Mouse (Mus musculus) spleen, adult 18-20 months (tissue): Measurements from ENCODE around the gene Usp19.

ENCODE experiments used
- DNase-seq, 2 experiments: peaks; one replicate each; pipeline ENCODE4 v3.0.0; 2022; ENCODE audit warnings: mixed read lengths in 2 of 2

Usp19 gene

DNA sequence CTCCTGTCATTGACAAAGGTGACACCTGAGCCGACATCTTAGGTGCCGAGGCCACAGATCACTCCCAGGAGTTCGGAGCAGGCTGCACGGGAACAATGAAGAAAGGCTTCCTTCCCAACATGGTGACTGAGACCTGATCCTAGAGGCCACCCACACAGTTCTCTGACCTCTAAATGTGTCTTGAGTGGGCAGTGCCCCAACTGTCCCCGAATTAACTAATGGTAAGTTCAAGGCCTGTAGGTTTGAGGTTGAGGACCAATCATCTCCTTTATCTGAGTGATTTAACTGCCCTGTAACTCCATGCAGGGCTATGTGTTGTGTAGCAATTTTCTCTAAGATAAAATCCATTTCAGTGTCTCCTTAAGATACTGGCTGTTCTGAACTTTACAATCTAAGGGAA lies 21.0 kb upstream of the Usp19 start:
- no peak for DNase-seq

DNA sequence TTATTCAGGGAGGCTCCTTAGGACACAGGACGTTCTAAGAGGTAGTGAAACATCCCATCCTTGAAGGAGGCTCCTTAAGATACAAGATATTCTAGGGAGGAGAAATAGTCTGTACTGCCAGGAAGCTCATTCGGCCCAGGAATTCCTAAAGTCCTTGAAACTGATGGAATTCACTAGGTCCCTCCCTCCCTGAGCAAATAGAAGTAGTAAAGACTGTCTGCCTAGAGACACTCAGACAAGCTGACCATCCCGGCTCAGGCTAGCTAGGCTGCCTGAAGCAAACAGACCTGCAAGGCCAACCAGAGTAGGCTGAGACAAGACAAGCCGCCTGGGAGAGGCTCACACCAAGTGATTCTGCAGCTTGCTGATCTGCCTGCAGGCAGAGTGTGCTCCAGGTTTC lies 20.6 kb upstream of the Usp19 start:
- no peak for DNase-seq

DNA sequence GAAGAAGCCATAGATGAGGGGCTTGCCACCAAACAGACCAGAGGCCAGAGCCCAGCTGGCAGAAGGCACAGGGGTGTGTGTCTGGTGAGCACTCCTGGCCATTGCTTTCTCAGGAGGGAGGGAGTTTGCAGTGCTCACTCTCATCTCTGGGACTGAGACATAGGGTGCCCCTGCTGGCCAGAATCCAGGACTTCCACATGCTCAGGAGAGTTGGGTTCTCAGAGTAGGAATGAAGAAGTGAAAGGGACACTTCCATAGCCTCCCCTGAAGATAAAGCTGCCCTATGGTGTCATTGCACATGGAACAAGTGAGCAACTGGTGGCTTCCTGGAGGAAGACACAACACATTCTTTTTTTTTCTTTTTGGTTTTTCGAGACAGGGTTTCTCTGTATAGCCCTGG lies 15.9 kb upstream of the Usp19 start:
- no peak for DNase-seq

DNA sequence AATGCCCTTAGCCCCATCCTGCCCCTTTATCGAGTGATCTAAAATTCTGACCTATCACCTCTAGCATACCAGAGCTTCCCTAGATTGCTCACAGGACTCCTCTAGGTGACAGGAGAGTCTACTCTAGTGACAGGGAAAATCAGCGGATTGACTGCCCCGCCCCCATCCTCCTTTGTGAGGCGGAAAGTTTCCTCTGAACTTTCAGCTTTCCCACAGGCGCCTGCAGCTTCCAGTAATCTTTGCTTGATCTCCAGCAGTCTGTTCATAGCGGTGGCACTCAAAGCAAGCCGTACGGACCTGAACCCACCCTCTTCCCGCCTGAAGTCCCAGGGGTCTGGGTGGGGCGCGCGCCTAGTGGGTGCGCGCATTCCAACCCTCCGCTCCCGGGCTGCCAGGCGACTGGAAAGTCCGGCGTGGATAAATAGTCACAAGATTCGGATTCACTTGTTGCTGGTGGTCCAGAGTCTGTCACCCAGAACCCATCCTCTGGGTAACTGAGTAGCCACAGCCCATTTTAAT lies 11.7 kb upstream of the Usp19 start:
- DNase-seq = no peak

DNA sequence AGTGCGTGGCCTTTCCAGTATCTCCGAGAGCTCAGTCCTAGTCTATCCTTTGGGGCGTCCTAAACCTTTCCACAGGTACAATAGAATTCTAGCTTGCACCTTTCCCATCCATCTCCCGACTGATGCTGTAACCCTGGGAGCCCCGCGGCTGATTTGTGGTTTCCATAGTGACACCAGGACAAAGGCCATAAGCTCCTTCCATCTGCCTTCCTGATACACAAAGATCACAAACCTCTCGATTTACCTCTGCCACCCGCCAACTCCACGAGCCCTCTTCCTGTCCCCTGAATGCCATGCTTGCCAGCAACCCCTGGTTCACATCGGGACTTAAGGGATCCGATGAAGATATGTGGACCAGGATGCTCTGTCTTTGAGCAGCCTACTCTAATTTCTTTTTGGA lies 11.2 kb upstream of the Usp19 start:
- no peak for DNase-seq

DNA sequence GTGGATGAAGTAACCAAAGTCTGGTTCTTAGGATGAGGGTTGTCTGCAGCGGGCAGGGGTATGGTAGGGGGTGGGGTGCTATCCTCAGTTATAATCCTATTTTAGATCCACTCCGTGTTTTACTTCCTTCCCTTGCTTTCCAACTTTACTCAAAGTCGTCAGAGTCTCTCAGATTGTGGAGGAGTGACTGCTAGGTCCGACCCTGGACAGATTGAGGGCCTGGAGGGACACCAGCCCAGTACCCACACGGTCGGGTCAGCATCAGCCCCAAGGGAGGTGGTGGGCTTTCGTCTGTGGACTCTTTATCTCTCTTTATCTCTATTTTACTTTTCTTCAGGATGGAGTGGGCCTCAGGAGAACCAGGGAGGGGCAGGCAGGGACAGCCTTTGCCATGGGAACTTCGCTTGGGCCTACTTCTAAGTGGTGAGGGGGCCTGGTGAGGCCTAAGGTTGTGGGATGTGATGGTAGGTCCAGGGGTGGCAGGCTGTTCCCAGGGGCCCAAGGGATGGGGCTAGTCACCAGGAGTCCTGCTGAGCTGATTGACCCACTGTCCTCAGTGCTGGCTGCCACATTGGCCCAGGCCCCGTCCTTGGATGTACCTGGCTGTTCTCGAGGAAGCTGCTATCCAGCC lies 10.6 kb upstream of the Usp19 start, which contains the start of gene Lamb2:
TSS of gene Lamb2 (plus strand) at position 16 of the 631 bp plus-strand sequence.
- DNase-seq = no peak

DNA sequence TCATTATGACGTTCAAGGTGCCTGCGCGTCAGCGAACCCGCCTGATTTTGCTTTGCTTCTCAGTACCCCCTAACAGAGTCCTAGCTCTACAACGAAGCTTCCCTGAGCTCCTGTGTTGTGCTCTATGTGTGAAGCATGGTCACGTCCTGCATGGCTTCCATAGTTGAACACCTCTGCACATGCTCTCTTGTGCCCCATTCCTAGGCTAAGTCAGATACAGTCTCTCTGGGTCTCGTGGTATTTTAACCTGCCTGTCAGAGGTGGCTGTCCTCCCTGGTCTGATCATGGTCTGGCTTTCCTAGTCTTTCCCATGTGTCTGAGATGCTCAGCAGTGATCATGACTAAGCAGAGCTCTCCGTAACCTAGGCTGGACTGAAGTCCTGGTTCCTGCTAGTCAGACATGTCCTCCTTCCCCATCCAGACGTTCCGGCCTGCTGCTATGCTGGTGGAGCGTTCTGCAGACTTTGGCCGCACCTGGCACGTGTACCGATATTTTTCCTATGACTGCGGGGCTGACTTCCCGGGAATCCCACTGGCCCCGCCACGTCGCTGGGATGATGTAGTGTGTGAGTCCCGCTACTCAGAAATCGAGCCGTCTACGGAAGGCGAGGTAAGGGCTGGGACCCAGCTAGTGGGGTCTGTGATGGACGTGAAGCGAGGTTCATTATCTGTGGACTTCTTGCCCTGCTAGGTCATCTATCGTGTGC lies 9.4 kb upstream of the Usp19 start:
- no peak for DNase-seq

DNA sequence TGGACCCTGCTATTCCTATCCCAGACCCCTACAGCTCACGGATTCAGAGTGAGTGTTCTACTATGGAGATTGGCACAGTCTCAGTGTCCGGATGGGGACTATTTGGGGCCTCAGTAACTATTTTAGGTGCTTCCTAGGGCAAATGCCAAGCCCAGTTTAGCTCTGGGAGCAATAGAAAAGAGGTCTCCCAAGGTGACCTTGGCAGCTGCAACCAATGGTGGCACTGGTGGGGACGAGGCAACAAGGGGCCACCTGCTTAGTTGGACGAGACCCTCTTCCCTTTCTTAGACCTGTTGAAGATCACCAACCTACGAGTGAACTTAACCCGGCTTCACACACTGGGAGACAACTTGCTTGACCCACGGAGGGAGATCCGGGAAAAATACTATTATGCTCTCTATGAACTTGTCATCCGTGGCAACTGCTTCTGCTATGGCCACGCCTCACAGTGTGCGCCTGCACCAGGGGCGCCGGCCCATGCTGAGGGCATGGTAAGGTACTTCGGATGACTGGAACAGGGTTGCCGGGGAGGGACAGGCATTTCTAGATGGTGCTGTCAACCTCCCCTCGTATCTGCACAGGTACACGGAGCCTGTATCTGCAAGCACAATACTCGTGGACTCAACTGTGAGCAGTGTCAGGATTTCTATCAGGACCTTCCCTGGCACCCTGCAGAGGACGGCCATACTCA lies 8.7 kb upstream of the Usp19 start:
- DNase-seq = no peak

DNA sequence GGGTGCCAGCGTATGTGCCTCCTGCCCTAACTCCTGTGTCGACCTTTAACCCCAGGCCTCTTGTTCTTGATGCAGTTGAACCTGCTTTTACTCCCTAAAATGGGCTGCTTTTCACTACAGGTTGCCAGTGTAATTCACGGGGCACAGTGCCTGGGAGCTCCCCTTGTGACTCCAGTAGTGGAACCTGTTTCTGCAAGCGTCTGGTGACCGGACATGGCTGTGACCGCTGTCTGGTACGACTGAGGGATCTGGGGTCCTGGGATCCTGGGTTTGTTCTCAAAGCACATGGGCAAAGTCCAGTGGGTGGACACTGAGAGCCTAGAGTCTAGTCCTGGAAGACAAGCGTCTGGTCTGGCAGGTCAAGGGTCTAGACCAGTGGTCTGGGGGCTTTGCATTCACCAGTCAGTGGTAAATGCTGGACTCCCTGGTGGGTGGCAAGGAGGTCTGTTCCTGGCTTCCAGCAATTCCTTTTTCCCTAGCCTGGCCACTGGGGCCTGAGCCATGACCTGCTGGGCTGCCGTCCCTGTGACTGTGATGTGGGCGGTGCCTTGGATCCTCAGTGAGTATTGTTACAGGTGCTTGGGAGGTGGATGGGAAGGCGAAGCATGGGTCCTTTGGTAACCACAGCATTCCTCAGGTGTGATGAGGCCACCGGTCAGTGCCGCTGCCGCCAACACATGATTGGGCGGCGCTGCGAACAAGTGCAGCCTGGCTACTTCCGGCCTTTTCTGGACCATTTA lies 7.2 kb upstream of the Usp19 start:
- no peak for DNase-seq

- DNase-seq = no peak
Measured at GRCm38 (mm10) chr9:108484021-108484420, 6.4 kb upstream of the Usp19 start.

DNA sequence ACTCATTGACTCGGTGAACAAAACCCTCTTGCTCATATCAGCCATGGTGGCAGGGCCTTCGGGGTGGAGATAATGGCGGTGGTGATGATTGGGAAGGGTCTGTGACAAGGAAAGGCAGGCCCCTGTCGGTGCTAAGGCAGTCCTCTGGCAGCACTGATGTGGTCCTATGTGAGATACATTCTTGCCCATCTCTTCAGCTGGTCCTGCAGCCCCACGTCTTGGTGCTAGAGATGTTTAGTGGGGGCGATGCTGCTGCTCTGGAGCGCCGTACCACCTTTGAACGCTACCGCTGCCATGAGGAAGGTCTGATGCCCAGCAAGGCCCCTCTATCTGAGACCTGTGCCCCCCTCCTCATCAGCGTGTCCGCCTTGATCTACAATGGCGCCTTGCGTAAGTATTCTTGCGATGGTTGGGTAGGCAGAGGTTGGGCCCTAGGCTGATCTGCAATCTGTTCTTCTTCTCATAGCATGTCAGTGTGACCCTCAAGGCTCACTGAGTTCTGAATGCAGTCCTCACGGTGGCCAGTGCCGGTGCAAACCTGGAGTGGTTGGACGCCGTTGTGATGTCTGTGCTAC lies 5.0 kb upstream of the Usp19 start:
- DNase-seq = no peak

DNA sequence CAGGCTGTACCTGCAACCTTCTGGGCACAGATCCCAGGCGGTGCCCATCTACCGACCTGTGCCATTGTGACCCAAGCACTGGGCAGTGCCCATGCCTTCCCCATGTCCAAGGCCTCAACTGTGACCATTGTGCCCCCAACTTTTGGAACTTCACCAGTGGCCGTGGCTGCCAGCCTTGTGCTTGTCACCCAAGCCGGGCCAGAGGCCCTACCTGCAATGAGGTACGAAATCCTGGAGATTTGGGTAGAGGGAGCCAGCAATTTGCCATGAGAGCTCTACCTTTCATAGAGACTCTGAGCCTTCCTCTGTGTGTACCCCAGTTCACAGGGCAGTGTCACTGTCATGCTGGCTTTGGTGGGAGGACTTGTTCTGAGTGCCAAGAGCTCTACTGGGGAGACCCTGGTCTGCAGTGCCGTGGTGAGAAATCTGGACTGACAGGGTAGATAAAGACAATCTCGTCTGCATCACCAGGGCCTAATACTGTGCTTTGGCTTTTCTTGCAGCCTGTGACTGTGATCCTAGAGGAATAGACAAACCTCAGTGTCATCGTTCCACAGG lies 3.4 kb upstream of the Usp19 start:
- DNase-seq = no peak

DNA sequence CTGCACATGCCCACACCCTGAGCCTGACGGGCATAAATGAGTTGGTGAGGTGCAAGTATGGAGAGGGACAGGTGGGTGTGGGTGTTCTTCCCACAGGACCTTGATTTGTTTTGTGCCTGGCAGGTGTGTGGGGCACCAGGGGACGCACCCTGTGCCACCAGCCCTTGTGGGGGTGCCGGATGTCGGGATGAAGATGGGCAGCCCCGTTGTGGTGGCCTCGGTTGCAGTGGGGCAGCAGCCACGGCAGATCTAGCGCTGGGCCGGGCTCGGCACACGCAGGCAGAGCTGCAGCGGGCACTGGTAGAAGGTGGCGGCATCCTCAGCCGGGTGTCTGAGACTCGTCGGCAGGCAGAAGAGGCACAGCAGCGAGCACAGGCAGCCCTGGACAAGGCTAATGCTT lies 2.0 kb upstream of the Usp19 start:
- DNase-seq = no peak

DNA sequence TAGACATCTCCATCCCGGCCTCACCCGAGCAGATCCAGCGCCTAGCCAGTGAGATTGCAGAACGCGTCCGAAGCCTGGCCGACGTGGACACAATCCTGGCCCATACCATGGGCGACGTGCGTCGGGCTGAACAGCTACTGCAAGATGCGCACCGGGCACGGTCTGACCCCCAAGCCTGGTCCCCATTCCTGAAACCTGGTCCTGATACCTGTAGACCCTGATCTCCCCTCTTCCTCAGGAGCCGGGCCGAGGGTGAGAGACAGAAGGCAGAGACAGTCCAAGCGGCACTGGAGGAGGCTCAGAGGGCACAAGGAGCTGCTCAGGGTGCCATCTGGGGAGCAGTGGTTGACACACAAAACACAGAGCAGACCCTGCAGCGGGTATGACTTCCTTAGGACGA lies 1.2 kb upstream of the Usp19 start:
- DNase-seq = no peak

- DNase-seq = no peak
Measured at GRCm38 (mm10) chr9:108489702-108490558, 472 bp upstream of the Usp19 start.

GRCm38 (mm10) chr9:108491286-108491580 lies 831 bp downstream of the Usp19 start:
- DNase-seq = no peak

DNA sequence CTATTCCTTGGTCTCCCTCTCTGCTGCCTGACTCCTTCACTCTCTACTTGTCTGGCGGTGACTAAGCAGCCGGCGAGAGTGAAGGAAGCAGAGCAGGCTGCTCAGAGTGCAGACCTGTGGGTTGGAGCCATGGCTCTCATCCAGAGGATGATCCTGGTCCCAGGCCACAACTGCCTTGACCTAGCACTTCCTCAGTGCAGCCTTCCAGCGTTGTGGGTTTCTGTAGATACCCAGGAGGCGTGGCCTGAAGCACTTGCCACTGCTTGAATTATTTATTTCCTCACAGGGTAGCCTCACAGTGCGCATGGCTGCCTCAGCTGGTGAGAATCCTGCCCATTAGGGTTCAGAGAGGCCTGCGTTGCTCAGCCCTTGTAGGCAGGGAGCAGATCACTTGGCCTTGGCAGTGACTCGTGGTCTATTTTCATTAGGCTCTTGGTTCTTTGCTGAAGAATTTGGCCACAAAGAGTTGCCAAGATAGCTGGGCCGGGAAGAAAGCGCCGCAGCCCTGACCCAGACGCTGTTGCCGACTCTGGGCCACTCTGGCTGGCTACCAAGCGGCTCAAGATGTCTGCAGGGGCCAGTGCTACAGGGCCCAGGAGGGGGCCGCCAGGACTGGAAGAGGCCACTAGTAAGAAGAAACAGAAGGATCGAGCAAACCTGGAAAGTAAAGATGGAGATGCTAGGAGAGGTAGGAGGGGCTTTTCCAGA lies 1.8 kb downstream of the Usp19 start:
- no peak for DNase-seq

DNA sequence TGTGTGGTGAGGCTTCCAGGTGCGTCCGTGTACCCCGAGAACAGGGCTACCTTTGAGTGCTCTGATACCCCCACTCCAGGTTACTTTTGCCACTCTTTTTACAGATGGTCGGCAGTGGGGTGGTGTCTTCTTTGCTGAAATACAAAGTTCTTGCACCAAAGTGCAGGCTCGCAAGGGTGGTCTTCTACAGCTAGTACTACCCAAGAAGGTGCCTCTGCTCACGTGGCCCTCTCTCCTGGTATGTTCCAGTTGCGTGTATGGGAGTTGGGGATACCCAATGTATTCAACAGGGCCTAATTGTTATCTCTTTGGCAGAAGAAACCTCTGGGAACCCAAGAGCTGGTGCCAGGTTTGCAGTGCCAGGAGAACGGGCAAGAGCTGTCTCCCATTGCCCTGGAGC lies 2.8 kb downstream of the Usp19 start:
- DNase-seq = no peak

DNA sequence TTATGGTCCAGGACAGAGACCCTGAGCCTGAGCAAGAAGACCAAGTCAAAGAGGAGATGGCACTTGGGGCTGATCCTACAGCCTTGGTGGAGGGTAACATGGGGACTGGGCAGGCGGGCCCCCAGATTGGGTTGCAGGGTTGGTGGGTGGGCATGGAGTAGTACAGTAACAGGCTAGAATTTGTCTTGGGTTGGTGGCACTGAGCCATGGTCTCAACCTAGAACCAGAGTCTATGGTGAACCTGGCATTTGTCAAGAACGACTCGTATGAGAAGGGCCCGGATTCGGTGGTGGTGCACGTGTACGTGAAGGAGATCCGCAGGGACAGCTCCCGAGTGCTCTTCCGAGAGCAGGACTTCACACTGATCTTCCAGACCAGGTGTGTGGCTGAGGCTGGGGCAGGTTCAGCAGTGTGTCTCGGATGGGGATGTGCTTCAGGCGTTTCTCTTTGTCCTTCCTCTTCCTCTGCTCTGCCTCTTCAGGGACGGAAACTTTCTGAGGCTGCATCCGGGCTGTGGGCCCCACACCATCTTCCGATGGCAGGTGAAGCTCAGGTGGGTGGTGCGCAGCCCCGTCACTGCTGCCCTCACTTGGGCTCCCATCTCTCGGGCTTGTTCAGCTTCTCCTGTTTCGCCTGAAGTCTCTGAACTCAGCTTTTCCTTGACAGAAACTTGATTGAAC lies 3.9 kb downstream of the Usp19 start:
- DNase-seq = no peak

DNA sequence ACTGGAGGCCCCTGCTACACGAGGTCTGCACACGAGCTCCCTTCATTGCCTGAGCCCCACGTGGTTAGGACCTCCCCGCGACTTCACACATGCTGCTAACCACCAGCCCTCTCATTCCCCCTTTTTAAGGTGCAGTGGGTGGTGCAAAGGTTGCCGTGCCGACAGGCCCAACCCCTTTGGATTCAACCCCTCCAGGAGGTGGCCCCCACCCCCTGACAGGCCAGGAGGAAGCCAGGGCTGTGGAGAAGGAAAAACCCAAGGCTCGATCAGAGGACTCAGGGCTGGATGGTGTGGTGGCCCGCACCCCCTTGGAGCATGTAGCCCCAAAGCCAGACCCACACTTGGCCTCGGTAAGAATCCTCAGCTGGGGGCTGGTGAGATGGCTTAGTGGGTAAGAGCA lies 4.5 kb downstream of the Usp19 start:
- no peak for DNase-seq

DNA sequence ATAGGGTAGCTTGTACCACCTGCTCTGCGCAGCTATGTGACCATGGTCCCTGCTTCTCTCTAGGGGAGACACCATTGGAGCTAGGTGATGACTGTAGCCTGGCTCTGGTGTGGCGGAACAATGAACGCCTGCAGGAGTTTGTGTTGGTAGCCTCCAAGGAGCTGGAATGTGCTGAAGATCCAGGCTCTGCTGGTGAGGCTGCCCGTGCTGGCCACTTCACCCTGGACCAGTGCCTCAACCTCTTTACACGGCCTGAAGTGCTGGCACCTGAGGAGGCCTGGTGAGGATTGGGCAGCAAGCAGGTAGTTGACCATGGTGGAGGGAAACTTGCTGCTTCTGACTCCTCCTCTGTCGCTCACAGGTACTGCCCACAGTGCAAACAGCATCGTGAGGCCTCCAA lies 8.8 kb downstream of the Usp19 start:
- DNase-seq = no peak
